Mouse (Mus musculus) hindbrain, postnatal 0 days (tissue): Measurements from ENCODE around the gene Cyp26a1. TPM values are rescaled to one million over a fixed set of nuclear protein-coding genes. Genes with fewer than 3 reads are reported as not detected.

Source experiments
- ATAC-seq: fragments of 200-750 bp; cut with Nextera tagmentation; 2 replicates; pipeline ENCODE4 v1.8.0; 2017; ENCODE audit warnings: mild to moderate bottlenecking, moderate TSS enrichment, moderate library complexity
- DNase-seq: peaks from one replicate; pipeline ENCODE4 v3.0.0-alpha.2; 2015; ENCODE audit warnings: low spot score
- H3K27ac ChIP-seq: fragments of 300-500 bp; sonication (generic); 2 replicates; pipeline ENCODE4 v1.5.1; 2014; ENCODE audit warnings: mild to moderate bottlenecking
- H3K27me3 ChIP-seq: fragments of 300-500 bp; sonication (generic); 2 replicates; pipeline ENCODE4 v1.6.1; 2014; ENCODE audit warnings: low read length, mixed read lengths; ENCODE audit not compliant: insufficient read depth
- H3K36me3 ChIP-seq: fragments of 300-500 bp; sonication (generic); 2 replicates; pipeline ENCODE4 v1.6.1; 2014; ENCODE audit warnings: low read length, mixed read lengths; ENCODE audit not compliant: insufficient read depth
- H3K4me1 ChIP-seq: fragments of 300-500 bp; sonication (generic); 2 replicates; pipeline ENCODE4 v1.6.1; 2014; ENCODE audit warnings: antibody characterized with exemption, low read length, mixed read lengths; ENCODE audit not compliant: insufficient read depth
- H3K4me2 ChIP-seq: fragments of 300-500 bp; sonication (generic); 2 replicates; pipeline ENCODE4 v1.6.1; 2014; ENCODE audit warnings: low read depth, mild to moderate bottlenecking, low read length, moderate library complexity, mixed read lengths
- H3K4me3 ChIP-seq: fragments of 300-500 bp; sonication (generic); 2 replicates; pipeline ENCODE4 v1.5.1; 2014; ENCODE audit warnings: low read length
- H3K9ac ChIP-seq: fragments of 300-500 bp; sonication (generic); replicated peaks from 2 replicates; pipeline ENCODE4 v1.6.1; 2014; ENCODE audit warnings: mild to moderate bottlenecking, low read length, moderate library complexity, mixed read lengths
- H3K9me3 ChIP-seq: fragments of 300-500 bp; sonication (generic); 2 replicates; pipeline ENCODE4 v1.6.1; 2016; ENCODE audit warnings: low read length, mixed read lengths
- CTCF ChIP-seq: IDR thresholded peaks from 2 replicates; pipeline ENCODE4 v1.5.1; 2016; ENCODE audit warnings: antibody characterized with exemption, control low read depth, low read depth
- WGBS: fragments of 180-500 bp; shearing (Covaris S2); extraction: QIAGEN DNeasy Blood & Tissue Kit; methylation state at CpG from one replicate; pipeline ENCODE4 v1.1.7; 2014; 5-methylcytosine and 5-hydroxymethylcytosine counted together
- polyA plus RNA-seq: library from polyadenylated mRNA; unstranded; fragments of >200 nt; fragmentation: Nextera tagmentation; extraction: Ambion mirVana; gene quantifications from 2 replicates; pipeline ENCODE4 v1.2.1, GENCODE M21; 2015
- total RNA-seq: library from RNA; depleted of rRNA; stranded (reverse); fragments of >200 nt; gene quantifications from 2 replicates; pipeline ENCODE4 v1.2.3, GENCODE M21; 2014; rRNA removed

The Cyp26a1 gene
- total and polyA plus RNA-seq, 2 experiments from 2014 or later: not detected

DNA sequence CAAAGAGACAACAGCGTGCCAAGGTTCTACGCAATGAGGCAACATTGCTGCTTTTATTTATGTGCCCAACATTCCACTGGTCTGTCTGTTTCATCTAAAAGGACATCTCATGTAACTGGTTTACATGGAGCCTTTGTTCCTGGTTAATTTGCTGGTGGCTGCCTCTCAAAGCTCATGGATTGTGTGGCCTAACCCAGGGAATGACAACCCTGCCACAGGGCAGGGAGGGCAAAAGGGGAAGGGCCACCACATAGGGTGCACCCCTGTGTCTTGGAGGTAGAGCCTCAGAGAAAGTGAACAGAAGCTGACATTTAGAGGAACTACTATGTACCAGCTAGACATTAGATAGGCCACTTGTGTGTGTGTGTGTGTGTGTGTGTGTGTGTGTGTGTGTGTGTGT lies 29.8 kb downstream of the Cyp26a1 start:
- Histone ChIP-seq H3K9ac (no peak overlapping the region), H3K36me3 (no peaks in the 10 kb centered on the region), H3K4me1 (no peaks in the 10 kb centered on the region), H3K27ac (no peak overlapping the region), H3K9me3 (no peaks in the 10 kb centered on the region), H3K4me2 (no peak overlapping the region), H3K4me3 (no peak overlapping the region), H3K27me3 (no peaks in the 10 kb centered on the region)
- ATAC-seq: no peak
- no peak for DNase-seq
- WGBS: 85% methylated on average over 2 of the region's 2 CpGs
- no peak for TF ChIP-seq CTCF

DNA sequence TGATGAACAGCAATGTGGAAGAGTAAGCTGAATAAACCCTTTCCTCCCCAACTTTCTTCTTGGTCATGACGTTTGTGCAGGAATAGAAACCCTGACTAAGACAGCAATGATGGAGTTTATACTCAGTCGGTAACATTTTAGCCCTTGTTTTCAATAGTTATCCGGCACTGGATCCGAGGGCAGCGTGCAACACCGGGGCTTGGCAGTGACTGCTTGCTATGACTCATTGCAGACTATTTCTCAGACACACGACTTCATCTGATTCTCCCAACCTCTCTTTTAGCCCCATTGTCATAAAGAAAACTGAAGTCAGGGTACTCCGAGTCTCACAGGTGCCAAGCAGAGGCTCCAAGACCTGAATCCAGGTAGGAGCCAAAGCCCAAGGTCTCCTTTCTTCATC lies 37.8 kb downstream of the Cyp26a1 start:
- Histone ChIP-seq H3K36me3 (no peaks in the 10 kb centered on the region), H3K4me2 (no peak overlapping the region), H3K4me1 (no peaks in the 10 kb centered on the region), H3K27ac (no peak overlapping the region), H3K9me3 (no peaks in the 10 kb centered on the region), H3K4me3 (no peak overlapping the region), H3K27me3 (no peaks in the 10 kb centered on the region), H3K9ac (no peak overlapping the region)
- no peak for DNase-seq
- WGBS: 87% methylated on average over 8 of the region's 8 CpGs
- no peak for TF ChIP-seq CTCF
- ATAC-seq: no peak

DNA sequence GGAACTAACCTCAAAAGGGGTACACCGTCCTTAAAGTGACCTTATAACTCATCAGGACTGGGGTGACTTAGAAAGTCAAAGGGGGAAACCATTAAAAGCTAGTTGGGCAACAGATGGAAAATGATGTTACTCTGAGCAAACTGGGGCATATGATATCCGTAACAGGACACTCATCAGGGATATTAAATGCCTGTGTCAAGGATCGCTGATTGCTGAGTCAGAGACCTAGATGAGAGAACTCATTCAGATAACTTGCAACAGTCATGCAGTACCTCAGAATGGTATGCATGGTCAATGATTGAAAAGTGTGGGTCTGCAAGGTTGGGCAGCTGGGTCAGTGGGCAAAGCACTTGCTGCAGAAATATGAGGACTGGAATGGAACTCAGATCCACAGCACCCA lies 41.0 kb downstream of the Cyp26a1 start:
- Histone ChIP-seq H3K4me2 (no peak overlapping the region), H3K9me3 (no peaks in the 10 kb centered on the region), H3K4me1 (no peaks in the 10 kb centered on the region), H3K27me3 (no peaks in the 10 kb centered on the region), H3K27ac (no peak overlapping the region), H3K36me3 (no peaks in the 10 kb centered on the region), H3K4me3 (no peak overlapping the region), H3K9ac (no peak overlapping the region)
- no peak for ATAC-seq
- no peak for TF ChIP-seq CTCF
- WGBS: 96% methylated on average over 3 of the region's 3 CpGs
- no peak for DNase-seq

DNA sequence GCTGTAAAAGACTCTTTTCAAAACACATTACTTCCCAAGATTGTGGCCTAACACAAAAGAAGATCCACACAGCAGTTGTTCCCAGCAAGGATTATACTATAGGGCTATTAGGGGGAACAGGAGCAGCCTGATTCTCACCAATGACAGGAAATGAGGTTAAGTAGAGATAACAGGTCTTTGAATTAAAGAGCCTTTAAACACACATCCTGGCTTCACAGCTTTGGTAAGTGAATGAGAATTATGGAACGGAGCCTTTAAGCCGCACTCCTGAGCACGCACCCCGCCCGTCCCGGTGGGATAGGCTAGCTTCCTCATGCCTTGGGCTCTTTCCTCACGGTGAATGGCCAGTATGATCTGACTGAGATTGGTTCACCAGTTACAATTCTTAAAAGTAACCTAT lies 42.4 kb downstream of the Cyp26a1 start:
- H3K27me3 ChIP-seq: no peaks in the 10 kb centered on the region
- no peak overlapping the region for H3K27ac ChIP-seq
- no peaks in the 10 kb centered on the region for H3K36me3 ChIP-seq
- DNase-seq: no peak
- 85% methylated on average over 7 of the region's 7 CpGs for WGBS
- TF ChIP-seq CTCF: no peak
- H3K4me2 ChIP-seq: no peak overlapping the region
- no peak for ATAC-seq
- no peaks in the 10 kb centered on the region for H3K9me3 ChIP-seq
- no peaks in the 10 kb centered on the region for H3K4me1 ChIP-seq
- H3K9ac ChIP-seq: no peak overlapping the region
- H3K4me3 ChIP-seq: no peak overlapping the region

Other genes with a start within 250 kb of the Cyp26a1 start
- gene Exoc6, start 147.4 kb upstream of the Cyp26a1 start, total RNA-seq: 18.4 and 18.9 TPM in 2 replicates
- gene Exoc6, start 147.4 kb upstream of the Cyp26a1 start, polyA plus RNA-seq: 18.6 and 18.8 TPM in 2 replicates
- not detected in 2 replicates for gene Cyp26c1, start 12.2 kb upstream of the Cyp26a1 start, total RNA-seq
- gene Cyp26c1, start 12.2 kb upstream of the Cyp26a1 start, polyA plus RNA-seq: not detected in 2 replicates